Mouse (Mus musculus): ENCODE measurements around the gene Susd6. TPM values are rescaled to one million over a fixed set of nuclear protein-coding genes. Genes with fewer than 3 reads are reported as not detected.
A peak's percentile ranks its signal among the peaks of the same experiment; 100 is the strongest.

The Susd6 gene
- total RNA-seq (2017), result 49.0 to 81.1 TPM (median 52.5 TPM) in 3 replicates

DNA sequence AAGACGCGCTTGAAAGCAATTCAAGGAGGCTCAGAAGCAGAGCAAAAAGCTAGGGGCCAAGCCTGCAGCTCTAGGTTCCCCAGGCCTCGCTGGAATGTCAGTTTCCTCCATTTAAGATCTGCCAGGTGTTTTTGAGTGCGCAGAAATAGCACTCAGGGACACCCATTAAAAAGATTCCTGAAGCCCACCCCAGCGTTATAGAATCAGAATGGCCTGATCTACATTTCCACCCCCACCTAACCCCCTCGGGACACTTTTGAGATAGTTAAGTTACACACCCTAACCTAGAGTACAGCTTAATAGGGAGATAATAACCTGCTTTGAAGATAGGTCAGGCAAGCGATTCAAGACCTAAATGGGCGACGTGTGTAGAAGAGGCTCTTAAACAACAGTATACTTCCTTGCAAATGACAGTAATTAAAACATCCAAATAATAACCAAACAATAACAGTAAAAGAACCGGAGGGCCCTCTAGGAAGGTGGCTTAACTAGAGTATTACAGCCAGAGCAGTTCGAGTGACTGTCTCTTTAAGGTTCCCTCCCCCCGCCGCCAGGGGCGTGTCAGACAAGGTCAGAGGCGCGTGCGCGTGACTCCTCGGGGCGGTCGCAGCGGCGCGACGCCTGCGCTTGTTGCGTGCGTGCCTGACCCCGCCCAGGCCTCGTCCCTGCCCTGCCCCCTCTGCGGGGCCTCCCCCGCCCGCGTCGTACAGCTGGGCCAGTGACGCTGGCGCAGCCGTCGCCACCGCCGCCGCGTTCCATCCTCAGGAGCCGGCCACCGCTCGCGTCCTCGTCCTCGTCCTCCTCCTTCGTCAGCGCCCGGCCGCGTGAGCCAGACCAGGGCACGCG is at the start of gene Susd6:
Gene Susd6 (plus strand): TSS at position 662 of the 846 bp plus-strand sequence.
- ATAC-seq (replicated peaks; ENCODE audit: insufficient number of reproducible peaks, low FRiP score, low TSS enrichment, poor library complexity, severe bottlenecking), result peak; percentile 90

DNA sequence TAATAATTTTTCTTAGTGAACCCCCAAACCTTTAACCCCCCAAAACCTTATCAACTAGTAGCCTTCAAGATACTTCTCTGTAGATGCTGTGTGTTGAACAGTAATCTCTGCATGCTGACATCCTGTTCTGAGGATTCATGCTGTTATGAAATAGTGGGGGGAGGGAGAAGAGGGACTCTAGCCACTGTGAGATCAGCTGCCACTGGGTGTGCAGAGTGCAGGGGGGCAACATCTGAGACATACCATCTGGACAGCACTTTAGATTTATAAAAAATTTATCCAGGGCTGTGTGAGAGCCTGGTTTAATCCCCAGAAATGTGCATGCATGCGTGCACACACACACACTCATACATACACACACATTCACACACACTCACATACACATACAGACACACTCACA is 45.7 kb upstream of the Susd6 start:
- no peak for ATAC-seq (replicated peaks; ENCODE audit: insufficient number of reproducible peaks, low FRiP score, low TSS enrichment, poor library complexity, severe bottlenecking)

DNA sequence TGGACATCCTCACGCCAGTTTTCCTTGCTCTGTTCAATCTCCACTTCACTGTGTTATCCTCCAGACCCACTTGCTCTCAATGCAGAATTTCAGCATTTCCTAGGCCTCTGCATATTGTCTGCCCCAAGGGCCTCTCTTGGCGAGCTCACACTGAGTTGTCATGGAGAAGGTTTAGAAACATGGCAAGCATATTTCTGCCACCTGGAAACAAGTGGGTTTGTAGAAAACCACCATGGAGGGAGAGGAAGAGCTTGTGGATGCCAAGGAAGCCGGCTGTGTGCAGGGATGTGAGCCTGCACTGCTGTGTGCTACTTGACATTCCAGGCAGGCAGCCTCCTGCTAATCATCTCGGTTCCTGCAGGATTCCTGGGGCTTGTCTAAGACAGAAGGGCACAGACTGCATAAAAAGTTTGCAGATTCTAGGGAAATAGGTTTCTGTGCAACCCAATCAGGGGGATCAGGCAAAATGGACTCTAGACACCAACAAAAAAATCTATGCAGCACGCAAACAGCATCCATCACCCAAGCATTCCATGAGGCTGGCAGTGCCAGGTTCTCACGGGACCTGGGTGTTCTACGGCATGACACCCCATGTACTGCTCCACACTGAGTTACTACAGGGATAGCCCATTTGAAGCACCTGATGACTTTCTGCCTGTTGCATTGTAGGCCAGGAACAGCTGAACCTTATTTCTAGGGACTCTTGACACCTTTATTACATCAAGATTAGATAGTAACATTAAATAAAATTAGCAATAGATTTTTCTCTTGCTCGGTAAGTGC is 44.1 kb upstream of the Susd6 start:
- no peak for ATAC-seq (replicated peaks; ENCODE audit: insufficient number of reproducible peaks, low FRiP score, low TSS enrichment, poor library complexity, severe bottlenecking)

DNA sequence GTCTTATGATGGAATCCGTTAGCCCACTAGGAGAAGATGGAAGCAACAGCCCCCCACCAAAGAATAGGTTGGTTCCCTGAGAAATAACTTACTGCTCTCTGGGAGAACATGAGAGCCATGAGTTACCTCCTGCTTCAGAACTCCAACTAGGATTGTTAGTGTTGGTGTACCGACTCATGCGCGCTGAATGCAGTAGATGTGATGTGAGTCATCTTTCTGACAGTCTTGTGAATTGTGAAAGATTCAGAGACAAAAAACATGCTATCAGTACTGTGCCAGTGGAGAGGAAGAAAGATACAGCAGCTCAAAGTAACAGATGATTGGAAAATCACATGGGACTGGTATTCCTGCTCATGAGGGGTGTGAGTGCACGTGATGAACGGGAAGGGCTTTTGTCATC is 38.8 kb upstream of the Susd6 start:
- ATAC-seq (replicated peaks; ENCODE audit: insufficient number of reproducible peaks, low FRiP score, low TSS enrichment, poor library complexity, severe bottlenecking), result no peak

DNA sequence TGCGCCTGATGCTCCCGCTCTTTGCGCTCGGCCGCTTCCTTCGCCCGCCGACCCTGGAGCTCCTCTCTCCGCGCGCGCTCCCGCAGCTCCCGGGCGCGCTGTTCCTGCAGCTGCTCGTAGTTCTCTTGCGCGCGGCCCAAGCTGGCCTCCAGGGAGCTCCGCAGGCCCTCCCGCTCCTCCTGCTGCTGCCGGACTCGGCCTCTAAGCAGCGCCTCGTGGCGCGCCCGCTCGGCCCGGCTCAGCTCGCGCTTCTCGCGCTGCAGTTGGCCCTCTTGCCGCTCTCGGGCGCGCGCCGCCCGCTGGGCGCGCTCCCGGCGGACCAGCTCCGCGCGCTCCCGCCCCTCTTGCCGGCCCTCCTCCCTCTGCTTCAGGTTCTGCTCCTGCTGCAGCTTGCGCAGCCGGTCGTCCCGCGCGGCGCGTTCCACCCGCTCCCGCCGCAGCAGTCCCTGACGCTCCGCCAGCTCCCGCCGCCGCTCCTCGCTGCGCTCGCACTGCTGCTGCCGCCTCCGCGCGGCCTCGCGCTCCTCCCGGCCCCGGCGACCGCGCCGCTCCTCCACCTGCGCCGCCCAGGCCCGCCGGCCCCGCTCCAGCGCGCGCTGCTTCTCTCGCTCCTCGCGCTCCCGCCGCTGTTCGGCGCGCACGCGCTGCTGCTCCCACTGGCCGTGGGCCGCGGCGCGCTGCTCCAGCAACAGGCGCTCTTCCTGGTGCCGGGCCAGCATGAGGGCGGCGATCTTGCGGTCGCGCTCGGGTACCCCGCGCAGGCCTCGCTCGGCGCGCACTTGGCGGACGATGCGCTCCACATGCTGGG is 32.4 kb upstream of the Susd6 start:
- no peak for ATAC-seq (replicated peaks; ENCODE audit: insufficient number of reproducible peaks, low FRiP score, low TSS enrichment, poor library complexity, severe bottlenecking)

DNA sequence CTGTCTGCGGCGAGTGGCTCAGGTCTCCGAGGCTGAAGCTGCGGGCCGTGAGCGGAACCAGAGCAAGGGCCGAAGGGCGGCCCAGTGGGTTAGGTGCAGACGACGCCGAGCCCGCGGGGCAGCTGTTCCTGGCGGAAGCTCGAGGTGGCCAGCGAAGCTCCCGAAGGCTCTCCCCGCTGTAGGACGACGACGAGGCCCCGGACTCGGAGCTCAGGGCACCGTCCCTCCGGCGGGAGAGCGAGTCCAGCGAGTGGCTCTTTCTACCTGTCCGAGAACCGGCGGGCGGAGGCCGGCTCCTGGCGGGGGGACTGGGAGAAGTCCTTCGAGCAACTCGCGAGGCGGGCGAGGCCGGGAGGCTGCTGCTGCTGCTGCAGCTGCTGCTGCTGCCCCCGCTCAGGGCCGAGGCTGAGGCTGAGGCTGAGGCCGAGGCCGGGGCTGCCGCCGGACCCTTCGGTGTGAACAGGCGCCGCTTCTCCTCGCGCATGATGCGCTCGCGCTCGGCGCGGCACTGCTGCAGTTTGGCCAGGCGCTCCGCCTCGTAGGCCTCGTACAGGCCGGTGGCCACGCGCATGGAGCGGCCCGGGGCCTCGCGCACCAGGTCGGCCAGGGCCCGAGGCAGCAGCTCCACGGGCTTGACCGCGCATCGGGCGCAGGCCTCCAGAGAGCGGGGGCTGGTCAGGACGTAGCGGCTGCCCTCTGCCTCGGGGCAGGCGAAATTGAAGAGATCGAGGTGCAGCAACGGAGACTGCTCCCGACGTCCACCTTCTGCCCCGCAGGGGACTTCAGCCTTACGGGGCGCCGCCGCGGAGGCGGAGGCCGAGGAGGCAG is 31.5 kb upstream of the Susd6 start:
- ATAC-seq (replicated peaks; ENCODE audit: insufficient number of reproducible peaks, low FRiP score, low TSS enrichment, poor library complexity, severe bottlenecking), result no peak

DNA sequence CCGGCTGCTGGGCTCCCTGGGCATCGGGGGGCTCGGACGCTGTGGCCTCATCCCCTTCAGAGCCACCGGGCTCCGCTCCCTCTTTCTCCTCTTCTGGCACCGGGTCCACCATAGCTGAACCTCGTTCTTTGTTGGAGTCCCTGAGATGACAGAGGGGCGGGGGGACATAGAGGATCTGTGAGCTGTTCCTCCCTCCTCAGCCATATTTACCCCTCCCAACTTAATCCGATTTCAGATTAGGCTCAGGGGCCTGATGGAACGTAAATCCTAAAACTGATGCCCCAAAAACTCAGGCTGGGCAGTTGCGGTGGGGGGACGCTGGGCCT is 31.0 kb upstream of the Susd6 start:
- ATAC-seq (replicated peaks; ENCODE audit: insufficient number of reproducible peaks, low FRiP score, low TSS enrichment, poor library complexity, severe bottlenecking), result no peak

DNA sequence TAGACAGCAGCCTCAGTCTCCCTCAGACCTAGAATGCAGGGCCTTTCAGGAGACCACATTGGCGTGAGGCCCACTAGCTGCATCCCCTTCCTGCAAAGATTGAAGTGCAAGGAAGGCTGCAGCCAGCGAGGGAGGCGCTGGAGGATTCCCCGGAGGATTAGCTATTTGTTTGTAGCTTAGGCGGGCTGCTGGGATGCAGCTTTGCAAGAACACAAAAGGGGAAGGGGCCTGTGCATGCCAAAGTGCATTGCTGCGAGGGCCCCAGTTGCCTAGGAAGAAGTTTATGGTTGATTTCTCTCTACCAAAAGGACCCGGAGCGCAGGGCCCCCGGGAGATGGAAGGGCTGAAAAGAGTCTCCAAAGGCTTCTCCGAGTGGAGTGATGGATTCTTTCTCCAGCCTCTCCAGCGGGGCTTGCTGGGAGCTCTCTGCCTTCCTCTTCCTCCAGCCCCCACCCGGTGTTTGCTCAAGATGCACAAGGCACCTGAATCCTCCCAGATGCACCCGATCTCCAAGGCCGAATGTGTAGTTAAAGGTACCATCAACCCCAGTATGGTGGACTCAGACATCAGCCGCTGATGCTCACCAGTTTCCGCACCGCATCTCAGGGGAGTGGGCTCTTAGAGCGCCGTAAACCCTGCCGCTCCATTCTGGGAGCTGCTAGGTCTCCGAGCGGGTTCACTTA is 30.5 kb upstream of the Susd6 start:
- no peak for ATAC-seq (replicated peaks; ENCODE audit: insufficient number of reproducible peaks, low FRiP score, low TSS enrichment, poor library complexity, severe bottlenecking)

DNA sequence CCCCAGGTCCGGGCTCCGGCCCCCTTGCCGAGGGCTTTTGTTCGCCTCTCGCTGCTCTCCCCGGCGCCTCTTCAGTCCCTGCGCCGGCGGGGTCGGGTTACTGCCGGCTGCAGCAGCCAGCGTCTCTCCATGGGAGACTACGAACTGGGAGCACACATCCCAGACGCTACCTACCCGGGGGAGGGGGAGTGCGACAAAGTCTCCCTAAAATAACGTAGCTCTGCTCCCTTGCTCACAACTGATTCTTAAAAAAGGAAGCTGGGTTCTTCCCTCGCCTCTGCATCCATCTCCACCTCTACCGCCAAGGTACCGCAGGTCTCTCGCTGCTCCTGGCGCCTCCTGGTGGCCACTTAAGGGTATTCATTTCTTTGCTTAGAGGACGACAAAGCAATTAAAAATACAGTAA is 29.9 kb upstream of the Susd6 start, which contains the start of gene Ccdc177:
Gene Ccdc177 (minus strand): TSS at position 292 of the 406 bp plus-strand sequence.
- peak; percentile 65; the same call in 1 of the 2 replicates for ATAC-seq (replicated peaks; ENCODE audit: insufficient number of reproducible peaks, low FRiP score, low TSS enrichment, poor library complexity, severe bottlenecking)

DNA sequence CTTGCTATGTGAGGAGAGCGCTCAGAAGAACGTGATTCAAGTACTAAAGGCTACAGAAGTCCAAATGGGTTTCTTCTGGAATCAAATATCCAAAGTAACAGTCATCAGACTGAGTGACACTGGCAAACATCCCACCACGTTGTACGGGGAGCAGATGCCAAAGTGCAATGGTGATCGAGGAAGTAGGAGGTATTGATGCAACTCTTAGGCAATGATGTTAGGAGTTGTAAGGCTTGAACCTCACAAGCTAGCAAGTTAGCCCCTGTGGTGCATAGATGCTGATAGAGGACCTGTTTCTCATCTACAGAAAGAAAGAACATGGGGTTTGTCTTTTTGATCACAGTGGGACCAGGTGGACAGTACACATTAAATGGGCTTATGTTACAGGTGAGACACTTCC is 27.3 kb upstream of the Susd6 start:
- ATAC-seq (replicated peaks; ENCODE audit: insufficient number of reproducible peaks, low FRiP score, low TSS enrichment, poor library complexity, severe bottlenecking), result no peak

DNA sequence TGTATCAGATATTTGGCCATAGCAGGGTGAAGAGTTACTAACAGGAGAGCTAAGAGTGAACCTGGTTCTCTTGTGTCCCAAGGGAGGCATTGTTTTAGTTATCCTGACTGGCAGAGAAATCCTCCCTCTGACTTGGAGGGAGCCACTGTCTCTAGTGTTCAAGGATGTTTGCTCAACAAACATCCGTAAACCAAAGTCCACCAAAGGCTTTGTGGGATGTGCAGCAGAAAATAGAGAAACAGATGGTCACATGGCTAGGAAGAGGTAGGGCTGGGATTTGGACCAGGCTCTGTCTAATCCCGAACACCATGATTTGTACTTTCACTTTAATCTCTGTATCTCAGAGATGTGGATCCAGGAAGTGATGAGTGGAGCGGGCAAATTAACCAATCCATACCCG is 26.2 kb upstream of the Susd6 start:
- ATAC-seq (replicated peaks; ENCODE audit: insufficient number of reproducible peaks, low FRiP score, low TSS enrichment, poor library complexity, severe bottlenecking), result no peak

DNA sequence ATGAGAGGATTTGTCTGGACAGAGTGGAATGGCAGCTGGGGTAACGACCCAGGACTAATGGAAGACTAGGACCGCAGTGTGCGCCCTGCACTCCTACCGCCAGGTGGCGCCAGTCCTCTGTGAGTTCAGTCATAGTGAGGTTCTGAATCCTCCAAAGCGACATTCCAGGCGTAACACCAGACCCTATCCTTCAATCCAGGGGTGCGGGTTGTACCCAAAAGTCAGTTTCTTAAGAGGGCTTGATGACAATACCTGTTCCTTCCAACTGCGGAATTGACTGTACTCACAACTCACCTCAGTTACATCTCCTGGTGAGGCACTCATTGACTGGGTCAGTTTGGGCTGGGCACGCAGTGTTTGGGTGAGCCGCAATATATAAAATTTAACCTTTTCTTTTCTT is 20.6 kb upstream of the Susd6 start:
- peak; percentile 88 for ATAC-seq (replicated peaks; ENCODE audit: insufficient number of reproducible peaks, low FRiP score, low TSS enrichment, poor library complexity, severe bottlenecking)

DNA sequence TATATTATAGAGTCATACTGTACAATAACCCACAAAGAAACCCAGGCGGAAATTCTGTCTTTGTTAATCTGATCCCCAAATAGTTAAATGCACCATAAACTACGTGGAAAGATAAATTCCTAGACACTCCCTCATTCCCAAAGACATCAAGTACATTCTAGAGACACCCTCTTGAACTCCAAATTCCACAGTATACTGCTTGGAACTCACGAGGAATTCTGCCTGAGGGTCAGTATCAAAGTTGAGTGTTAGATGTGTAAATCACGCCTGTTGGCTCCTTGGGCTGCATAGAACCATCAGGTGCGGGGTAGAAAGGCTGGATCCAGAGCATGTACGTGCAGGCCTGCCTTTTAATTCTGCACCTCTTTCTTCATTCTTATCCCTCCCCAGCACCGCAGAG is 15.5 kb upstream of the Susd6 start:
- ATAC-seq (replicated peaks; ENCODE audit: insufficient number of reproducible peaks, low FRiP score, low TSS enrichment, poor library complexity, severe bottlenecking), result no peak

DNA sequence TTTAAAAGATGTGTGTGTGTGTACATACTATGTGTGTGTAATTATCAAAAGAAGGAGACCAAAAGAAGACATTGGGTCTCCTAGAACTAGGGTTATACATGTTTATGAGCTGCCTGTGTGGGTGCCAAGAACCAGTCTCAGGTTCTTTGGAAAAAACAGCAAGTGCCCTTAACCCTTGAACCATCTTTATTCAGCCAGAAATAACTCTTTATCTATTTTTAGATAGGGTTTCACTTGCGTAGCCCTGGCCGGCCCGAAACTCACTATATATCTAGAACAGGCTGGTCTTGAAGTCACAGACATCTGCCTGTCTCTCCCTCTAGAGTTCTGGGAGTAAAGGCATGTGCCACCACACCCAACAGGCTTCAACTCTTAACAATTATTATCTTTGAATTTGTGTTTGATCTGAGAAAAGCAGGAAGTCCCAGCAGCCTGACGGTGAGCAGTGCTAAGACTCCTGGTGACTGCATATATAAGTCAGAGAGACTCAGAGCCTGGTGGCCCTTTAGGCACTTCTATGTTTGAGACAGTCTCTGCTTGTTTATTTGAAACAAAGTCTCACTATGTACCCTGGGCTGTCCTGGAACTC is 14.2 kb upstream of the Susd6 start:
- no peak for ATAC-seq (replicated peaks; ENCODE audit: insufficient number of reproducible peaks, low FRiP score, low TSS enrichment, poor library complexity, severe bottlenecking)

DNA sequence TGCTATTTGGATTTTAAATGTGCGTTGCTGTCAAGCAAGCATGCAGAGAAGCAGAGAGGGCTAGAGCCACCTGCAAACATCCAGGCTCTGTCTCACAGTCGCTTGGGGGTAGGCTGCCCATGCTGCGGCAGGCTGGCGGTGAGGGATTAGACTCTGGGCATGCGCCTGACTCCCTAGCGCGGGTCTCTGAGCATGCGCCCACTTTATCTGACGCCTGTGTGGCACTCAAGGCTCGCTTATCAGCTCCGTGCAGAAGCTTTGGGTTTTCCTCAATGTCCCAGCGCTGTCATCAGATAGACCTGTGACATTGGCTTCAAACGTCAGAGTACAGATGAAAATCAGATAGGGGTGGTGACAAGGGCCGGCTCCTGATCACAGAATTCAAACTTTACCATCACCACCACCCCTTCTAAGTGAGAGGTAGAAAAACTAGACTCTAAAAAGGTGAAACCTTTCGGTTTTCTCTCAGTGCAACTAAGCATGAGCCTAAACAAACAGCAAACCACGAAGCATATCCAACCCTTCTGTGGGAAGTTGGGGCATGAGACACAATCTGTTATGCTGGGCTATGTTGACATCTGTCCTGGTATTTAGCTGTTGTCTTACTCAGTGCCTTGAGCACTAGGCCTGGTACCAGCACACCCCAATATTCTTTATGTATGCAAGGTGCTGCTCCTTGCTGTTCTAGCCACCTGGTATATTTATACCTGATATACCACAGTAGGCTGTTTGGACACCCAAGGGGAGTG is 11.9 kb upstream of the Susd6 start:
- peak; percentile 53; the same call in 1 of the 2 replicates for ATAC-seq (replicated peaks; ENCODE audit: insufficient number of reproducible peaks, low FRiP score, low TSS enrichment, poor library complexity, severe bottlenecking)

DNA sequence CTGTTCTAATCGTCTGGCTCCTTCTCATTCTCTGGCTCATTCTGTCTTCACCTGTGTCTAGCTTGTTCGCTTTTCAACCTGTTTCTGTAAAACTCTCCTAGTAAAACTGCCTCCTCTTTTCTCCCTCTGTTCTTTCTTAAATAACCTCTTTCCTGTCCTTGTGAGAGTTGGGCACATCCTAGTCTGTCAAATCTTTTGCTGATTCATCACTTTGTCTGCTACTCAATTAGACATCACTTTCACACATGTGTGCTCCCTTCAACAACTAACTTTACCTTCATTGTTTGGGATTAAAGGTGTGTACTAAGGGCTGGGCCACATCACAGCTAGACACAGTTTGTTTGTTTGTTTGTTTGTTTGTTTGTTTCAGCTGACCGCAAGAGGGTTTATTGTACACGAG is 10.6 kb upstream of the Susd6 start:
- no peak for ATAC-seq (replicated peaks; ENCODE audit: insufficient number of reproducible peaks, low FRiP score, low TSS enrichment, poor library complexity, severe bottlenecking)

DNA sequence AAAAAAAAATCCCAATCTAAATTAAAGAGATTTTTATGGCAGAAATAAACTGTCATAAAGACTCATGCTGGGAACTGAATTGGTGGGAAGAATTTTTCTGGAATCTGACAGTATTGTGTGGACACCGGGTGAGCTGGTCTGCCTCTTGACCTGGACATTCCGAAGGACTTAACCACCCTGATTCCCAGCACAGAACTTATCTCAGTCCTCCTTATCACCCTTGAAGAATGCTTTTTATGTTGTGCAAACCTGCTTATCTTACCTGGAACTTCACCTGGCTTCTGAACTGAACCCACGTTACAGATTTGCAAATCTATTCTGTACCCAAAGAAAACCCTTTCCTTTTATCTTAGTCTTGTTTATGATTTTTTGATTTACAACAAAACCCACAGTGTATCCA is 8.1 kb upstream of the Susd6 start:
- no peak for ATAC-seq (replicated peaks; ENCODE audit: insufficient number of reproducible peaks, low FRiP score, low TSS enrichment, poor library complexity, severe bottlenecking)
